Mouse (Mus musculus) natural killer cell, adult 2 months (primary cell): ENCODE measurements around the gene Mast4.

ENCODE experiments used
- DNase-seq, 2 experiments: peaks; one replicate each; pipeline ENCODE4 v3.0.0; 2022; ENCODE audit warnings: low spot score in 2 of 2

Mast4 gene

DNA sequence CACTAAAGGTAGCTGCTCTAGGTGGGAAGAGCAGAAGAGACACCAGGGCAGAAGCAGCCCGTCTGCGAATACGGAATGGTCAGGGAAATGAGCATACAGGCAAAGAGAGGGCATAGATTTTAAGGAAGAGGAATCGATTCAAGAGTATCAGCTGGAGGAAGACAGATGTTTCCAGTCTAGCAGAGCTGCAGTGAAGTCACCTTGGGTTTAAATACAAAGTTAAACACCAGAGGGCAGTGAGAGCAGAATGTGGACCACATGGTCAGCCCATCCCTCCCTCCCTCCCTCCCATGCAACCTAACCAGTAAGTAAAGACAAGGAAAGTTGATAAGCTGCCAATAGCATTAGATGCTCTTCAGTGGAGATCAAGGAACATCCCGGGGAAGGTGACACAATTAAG is 138.0 kb downstream of the Mast4 start:
- DNase-seq: no peak

DNA sequence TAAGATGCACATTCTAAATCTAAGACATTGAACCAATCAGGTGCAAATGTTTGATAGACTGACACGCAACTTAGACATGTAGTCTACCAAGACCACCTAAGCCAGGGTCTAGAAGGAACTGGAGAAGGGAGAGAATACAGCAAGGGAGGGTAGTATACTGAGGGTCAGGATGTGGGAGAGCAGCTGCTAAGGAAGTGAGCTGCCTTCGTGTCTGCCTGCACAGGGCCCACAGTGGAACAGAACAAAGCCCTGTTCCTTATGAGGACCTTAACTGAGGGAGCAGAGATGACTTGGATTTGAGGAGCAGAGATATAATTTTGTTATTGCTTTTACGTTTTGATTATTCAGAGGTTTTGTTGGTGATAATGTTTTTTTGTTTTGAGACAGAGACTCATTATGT is 138.4 kb downstream of the Mast4 start:
- no peak for DNase-seq

GRCm38 (mm10) chr13:103183566-103183965 is 150.7 kb downstream of the Mast4 start:
- no peak for DNase-seq

GRCm38 (mm10) chr13:103181836-103182235 is 152.5 kb downstream of the Mast4 start:
- no peak for DNase-seq

- no peak for DNase-seq
Observed at GRCm38 (mm10) chr13:103176871-103177270, 157.4 kb downstream of the Mast4 start.

- DNase-seq: no peak
Observed at GRCm38 (mm10) chr13:103174431-103174830, 159.9 kb downstream of the Mast4 start.

GRCm38 (mm10) chr13:103173545-103174182 is 160.6 kb downstream of the Mast4 start:
- DNase-seq: no peak

- DNase-seq: no peak
Observed at GRCm38 (mm10) chr13:103151944-103152343, 182.4 kb downstream of the Mast4 start.

GRCm38 (mm10) chr13:103151171-103151570 is 183.1 kb downstream of the Mast4 start:
- no peak for DNase-seq

GRCm38 (mm10) chr13:103150671-103151070 is 183.6 kb downstream of the Mast4 start:
- DNase-seq: no peak

DNA sequence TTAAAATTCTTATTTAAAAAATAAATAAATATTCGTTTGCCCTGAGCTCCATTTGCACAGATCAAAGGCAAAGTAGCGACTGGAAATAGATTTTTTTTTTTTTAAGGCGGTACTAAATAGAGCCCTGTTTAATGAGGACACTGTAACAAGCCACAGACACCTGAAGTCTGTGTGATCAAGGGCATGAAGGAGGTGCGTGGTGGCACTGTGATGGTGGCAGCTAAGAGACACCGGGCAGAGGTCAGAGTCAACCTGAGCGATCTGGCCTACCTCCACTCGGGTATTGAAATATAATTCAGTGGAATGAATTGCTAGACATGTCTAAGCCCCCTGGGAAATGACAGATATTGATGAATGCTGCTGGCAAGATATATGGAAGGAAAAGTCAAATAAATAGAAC is 184.9 kb downstream of the Mast4 start:
- no peak for DNase-seq

- no peak for DNase-seq
Observed at GRCm38 (mm10) chr13:103144343-103144742, 190.0 kb downstream of the Mast4 start.

GRCm38 (mm10) chr13:103141304-103141703 is 193.0 kb downstream of the Mast4 start:
- no peak for DNase-seq

DNA sequence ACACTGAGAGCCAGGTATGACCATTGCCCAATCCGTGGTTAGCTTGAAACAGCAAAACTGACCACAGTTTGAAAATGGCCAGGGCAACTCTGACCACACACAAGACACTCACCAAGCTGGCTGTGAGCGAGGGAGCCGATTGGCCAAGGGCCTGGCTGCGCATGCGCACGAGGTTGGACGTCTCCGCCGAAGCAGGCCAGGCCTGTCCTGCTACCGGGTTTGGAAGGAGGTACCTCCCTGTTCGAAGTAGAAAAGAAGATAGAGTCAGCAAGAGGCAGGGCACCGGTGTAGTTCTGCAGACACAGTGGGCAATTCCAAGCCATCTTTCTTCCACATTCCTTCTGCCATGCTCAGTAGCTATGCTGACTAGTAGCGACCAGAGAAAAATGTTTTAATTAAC is 194.2 kb downstream of the Mast4 start:
- no peak for DNase-seq

DNA sequence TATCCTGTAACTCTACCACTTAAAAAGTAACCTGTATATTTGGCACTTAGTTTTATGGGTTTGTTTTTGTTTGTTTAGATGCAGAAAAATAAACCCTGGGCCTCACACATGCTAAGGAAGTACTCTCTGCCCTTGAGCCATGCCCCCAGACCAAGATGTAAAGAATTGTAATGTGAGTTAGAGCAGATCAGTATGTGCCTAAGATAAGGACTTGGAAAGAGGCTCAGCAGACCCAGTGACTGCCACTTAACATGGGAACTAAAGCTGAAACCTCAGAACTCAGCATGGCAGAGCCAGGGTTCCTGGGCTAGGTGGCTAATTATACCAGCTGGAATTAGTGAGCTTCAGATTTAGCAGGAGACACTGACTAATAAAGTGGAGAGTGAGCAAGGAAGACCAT is 196.0 kb downstream of the Mast4 start:
- no peak for DNase-seq

- DNase-seq: no peak
Observed at GRCm38 (mm10) chr13:103135224-103135883, 198.9 kb downstream of the Mast4 start.

GRCm38 (mm10) chr13:103131781-103132180 is 202.5 kb downstream of the Mast4 start:
- no peak for DNase-seq

- no peak for DNase-seq
Observed at GRCm38 (mm10) chr13:103129130-103129797, 205.0 kb downstream of the Mast4 start.

DNA sequence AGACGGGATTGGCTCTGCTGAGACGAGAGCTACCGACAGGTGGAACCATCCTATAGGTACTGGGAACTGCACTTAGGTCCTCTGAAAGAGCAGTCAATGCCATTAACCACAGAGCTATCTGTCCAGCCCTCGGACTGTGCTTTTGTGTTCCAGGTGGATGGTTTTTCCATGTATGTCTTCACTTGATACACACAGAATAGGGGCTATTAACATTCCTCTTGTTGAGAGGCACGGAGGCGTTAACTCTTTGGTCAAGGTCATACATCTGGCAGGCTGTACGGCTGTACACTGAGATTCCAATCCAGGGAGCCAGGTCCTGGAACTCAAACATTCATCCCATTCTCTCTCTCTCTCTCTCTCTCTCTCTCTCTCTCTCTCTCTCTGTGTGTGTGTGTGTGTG is 205.6 kb downstream of the Mast4 start:
- DNase-seq: no peak

DNA sequence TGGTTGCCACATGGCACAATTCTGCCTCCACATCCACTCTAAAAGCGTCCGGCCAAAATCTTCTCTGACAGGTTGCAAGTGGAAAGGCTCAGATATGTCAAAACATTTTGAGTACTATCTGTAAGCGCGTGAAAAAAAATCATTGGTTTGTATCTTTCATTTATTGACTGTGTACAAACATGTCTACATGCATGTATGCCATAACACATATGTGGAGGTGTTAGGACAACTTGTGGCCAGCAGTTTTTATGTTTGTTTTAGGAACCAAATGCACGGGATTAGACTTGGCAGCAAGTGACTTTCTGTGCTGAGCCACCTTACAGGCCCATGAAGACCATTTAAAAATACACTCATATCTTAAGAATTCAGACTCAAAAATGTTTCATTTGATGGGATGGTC is 206.7 kb downstream of the Mast4 start:
- no peak for DNase-seq

DNA sequence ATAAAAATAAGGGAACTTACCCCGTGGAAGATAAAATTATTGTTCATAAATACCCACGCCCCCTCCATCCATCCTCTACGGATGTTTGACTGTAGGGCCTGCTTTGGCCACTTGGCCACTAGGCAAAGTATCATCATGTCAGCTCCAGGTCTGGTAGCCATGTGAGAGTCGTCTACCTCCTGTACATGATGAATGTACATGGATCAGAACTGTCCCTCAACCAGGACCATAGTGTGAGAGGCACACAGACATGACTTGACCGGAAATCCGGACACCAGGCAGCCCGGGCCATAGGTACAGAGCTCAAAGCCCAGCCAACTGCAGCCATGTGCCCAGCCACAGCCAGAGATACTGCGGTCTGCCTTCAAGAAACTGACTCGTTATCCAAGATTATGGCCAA is 210.6 kb downstream of the Mast4 start:
- no peak for DNase-seq

DNA sequence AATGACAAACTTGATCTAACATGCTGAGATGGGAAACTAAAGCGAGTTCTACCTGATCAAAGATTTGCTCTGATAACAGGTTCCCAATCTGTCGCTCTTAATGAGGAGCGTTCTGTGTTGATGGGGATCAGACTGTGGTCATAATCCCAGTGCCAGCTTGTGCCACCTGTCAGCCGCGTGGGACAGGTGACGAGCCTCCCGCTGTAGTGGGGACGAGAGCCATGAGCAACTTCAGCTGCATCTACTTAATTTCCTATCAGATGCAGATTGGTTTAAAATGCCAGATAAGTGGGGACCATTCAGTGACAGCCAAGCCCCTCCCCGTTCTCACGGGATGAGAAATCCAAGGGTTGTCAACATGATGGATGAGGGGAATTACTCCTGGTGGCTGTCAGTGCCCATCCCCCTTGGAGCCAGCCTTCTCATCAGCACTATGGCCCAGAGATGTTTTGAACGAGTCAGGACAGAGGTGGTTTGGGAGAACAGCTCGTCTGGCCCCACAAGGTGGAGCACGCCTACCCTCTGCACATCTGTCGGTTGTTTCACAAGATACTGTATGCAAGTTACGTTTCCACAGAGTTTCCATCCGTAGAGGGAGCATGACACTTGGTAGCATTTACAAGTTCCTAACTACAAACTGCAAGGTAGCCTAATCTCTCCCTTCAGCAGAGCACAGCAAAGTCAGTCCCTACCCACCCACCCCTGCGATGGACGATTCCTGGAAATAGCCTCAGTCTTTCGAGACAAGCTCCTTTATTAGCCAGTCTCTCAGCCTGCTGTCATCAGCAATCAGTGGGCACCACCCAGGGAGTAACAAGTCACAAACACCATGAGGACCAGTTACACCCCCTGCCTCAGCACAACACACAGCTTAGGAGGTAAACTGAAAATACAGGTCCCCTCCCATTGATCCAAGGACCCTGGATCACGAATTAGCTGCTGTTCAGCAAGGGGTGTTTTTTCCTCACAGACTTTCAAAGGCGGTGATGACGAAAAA is 212.2 kb downstream of the Mast4 start:
- DNase-seq: no peak
